Mouse (Mus musculus): ENCODE data around the gene Arhgef33. TPM values are rescaled to one million over a fixed set of nuclear protein-coding genes. Genes with fewer than 3 reads are reported as not detected.

Gene Arhgef33
- polyA plus RNA-seq (2012; rRNA removed) = 0.63 and 1.1 TPM in 2 replicates

DNA sequence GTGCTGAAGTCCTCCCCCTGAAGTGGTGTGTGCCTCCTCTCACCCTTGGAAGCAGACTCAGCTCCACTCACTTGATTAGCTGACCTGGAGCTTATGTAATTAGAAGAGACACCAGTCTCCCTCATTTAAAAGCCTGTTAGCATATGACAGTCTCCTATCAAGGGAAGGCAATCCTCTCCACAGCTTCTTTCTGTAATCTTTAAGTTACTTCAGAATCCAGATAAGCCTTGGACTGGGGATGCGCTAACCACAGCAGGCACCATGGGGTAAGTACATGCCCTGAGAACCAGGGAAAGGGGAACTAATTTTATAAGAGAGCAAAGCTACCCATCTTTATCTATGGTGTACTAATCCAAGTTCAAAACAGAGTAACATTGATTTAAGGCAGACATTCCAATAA lies at the start of gene Arhgef33:
Gene Arhgef33, plus strand, starts transcription at position 157 of the 400 bp plus-strand sequence.

GRCm38 (mm10) chr17:80290074-80290657 lies 17.0 kb upstream of the Arhgef33 start, which contains the start of the genes Morn2 and Dhx57:
Gene Morn2 (plus strand): TSS chr17:80290203.
Gene Dhx57 (minus strand): TSS chr17:80290476.

GRCm38 (mm10) chr17:80372989-80373725 lies 66.0 kb downstream of the Arhgef33 start, which contains the start of gene Gm10190:
Gene Gm10190 (minus strand): TSS chr17:80373541.

Other genes starting within 250 kb of the Arhgef33 start
- gene Hnrnpll, start 245.1 kb upstream of the Arhgef33 start, polyA plus RNA-seq (2012; rRNA removed) = 113 and 168 TPM in 2 replicates
- 5.5 and 8.1 TPM in 2 replicates for gene Galm, start 179.9 kb upstream of the Arhgef33 start, polyA plus RNA-seq (2012; rRNA removed)
- gene Srsf7, start 100.1 kb upstream of the Arhgef33 start, polyA plus RNA-seq (2012; rRNA removed) = 567 and 647 TPM in 2 replicates
- gene Ttc39d, start 99.9 kb upstream of the Arhgef33 start, polyA plus RNA-seq (2012; rRNA removed) = 0.06 and 0.10 TPM in 2 replicates
- 26.0 and 26.9 TPM in 2 replicates for gene Gemin6, start 83.0 kb upstream of the Arhgef33 start, polyA plus RNA-seq (2012; rRNA removed)
- gene Morn2, start 17.2 kb upstream of the Arhgef33 start, polyA plus RNA-seq (2012; rRNA removed) = 17.1 and 20.1 TPM in 2 replicates
- gene Dhx57, start 16.9 kb upstream of the Arhgef33 start, polyA plus RNA-seq (2012; rRNA removed) = 38.0 and 39.4 TPM in 2 replicates
- 0.28 and 0.72 TPM in 2 replicates for gene Gm10190, start 66.1 kb downstream of the Arhgef33 start, polyA plus RNA-seq (2012; rRNA removed)
- 8.3 and 14.1 TPM in 2 replicates for gene Sos1, start 173.0 kb downstream of the Arhgef33 start, polyA plus RNA-seq (2012; rRNA removed)